Mouse (Mus musculus) heart, embryonic 11.5 days (tissue): ENCODE data around the gene Chd2. TPM values are rescaled to one million over a fixed set of nuclear protein-coding genes. Genes with fewer than 3 reads are reported as not detected.
A peak's percentile ranks its signal among the peaks of the same experiment; 100 is the strongest.

ENCODE experiments used
- ATAC-seq: fragments of 200-750 bp; cut with Nextera tagmentation; replicated peaks from 2 replicates; pipeline ENCODE4 v1.8.0; 2017; ENCODE audit warnings: moderate library complexity; ENCODE audit not compliant: insufficient number of reproducible peaks, low FRiP score, low TSS enrichment
- H3K27ac ChIP-seq: fragments of 300-500 bp; sonication (generic); 2 replicates; pipeline ENCODE4 v1.5.1; 2014; ENCODE audit warnings: mild to moderate bottlenecking, low read depth, low read length
- H3K27me3 ChIP-seq: fragments of 300-500 bp; sonication (generic); 2 replicates; pipeline ENCODE4 v1.6.1; 2014; ENCODE audit warnings: mild to moderate bottlenecking, low read length, mixed read lengths; ENCODE audit not compliant: control insufficient read depth, insufficient read depth
- H3K36me3 ChIP-seq: fragments of 300-500 bp; sonication (generic); 2 replicates; pipeline ENCODE4 v1.6.1; 2014; ENCODE audit warnings: mild to moderate bottlenecking, low read length, moderate library complexity, mixed read lengths; ENCODE audit not compliant: control insufficient read depth, insufficient read depth
- H3K4me1 ChIP-seq: fragments of 300-500 bp; sonication (generic); 2 replicates; pipeline ENCODE4 v1.6.1; 2014; ENCODE audit warnings: low read length; ENCODE audit not compliant: control insufficient read depth, insufficient read depth
- H3K4me2 ChIP-seq: fragments of 300-500 bp; sonication (generic); 2 replicates; pipeline ENCODE4 v1.6.1; 2014; ENCODE audit warnings: mild to moderate bottlenecking, moderate library complexity
- H3K4me3 ChIP-seq: fragments of 300-500 bp; sonication (generic); 2 replicates; pipeline ENCODE4 v1.5.1; 2014; ENCODE audit warnings: low read depth, low read length
- H3K9ac ChIP-seq: fragments of 300-500 bp; sonication (generic); 2 replicates; pipeline ENCODE4 v1.6.1; 2014; ENCODE audit warnings: mild to moderate bottlenecking, low read depth, low read length, moderate library complexity
- H3K9me3 ChIP-seq: fragments of 300-500 bp; sonication (generic); replicated peaks from 2 replicates; pipeline ENCODE4 v1.6.1; 2016; ENCODE audit warnings: low read length; ENCODE audit not compliant: control insufficient read depth
- WGBS: fragments of 180-500 bp; shearing (Covaris S2); extraction: QIAGEN DNeasy Blood & Tissue Kit; methylation state at CpG from one replicate; pipeline ENCODE4 v1.1.7; 2014; ENCODE audit not compliant: insufficient replicate concordance; 5-methylcytosine and 5-hydroxymethylcytosine counted together
- polyA plus RNA-seq: library from polyadenylated mRNA; unstranded; fragments of >200 nt; fragmentation: Nextera tagmentation; extraction: Ambion mirVana; gene quantifications from 2 replicates; pipeline ENCODE4 v1.2.1, GENCODE M21; 2014

Gene Chd2
- polyA plus RNA-seq, 1 experiment from 2014 or later = 45.6 TPM

DNA sequence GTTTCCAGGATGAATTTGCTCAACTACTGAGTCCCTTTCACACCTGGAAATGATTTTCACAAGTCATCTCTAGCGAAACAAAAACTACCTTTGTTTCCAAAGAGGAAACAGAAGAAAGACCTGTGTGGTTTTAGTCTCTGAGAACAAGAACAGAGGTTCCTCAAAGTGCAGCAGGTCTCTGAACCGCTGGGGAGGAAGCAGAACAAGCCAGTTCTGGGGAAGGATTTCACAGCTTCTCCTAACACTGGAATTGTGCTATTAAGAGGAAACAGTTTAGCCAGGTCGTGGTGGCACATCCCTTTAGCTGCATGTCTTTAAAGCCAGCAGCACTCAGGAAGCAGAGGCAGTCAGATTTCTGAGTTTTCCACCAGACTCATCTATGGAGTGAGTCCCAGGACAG lies 30.9 kb upstream of the Chd2 start:
- Histone ChIP-seq H3K9ac (no peak overlapping the region), H3K9me3 (no peaks in the 10 kb centered on the region), H3K27ac (no peak overlapping the region), H3K4me2 (no peak overlapping the region), H3K4me1 (peaks cover 4% of the 10 kb centered on the region), H3K27me3 (no peaks in the 10 kb centered on the region), H3K36me3 (no peaks in the 10 kb centered on the region), H3K4me3 (no peak overlapping the region)
- ATAC-seq = no peak
- WGBS = 59% methylated on average over 3 of the region's 3 CpGs

GRCm38 (mm10) chr7:73568801-73569403 lies 27.3 kb upstream of the Chd2 start:
- no peak overlapping the region for H3K9ac ChIP-seq
- ATAC-seq = no peak
- no peaks in the 10 kb centered on the region for H3K36me3 ChIP-seq
- H3K4me1 ChIP-seq = peaks cover 8% of the 10 kb centered on the region
- no peaks in the 10 kb centered on the region for H3K27me3 ChIP-seq
- no peaks in the 10 kb centered on the region for H3K9me3 ChIP-seq
- H3K4me3 ChIP-seq = no peak overlapping the region
- H3K4me2 ChIP-seq = no peak overlapping the region
- WGBS = 72% methylated on average over 3 of the region's 3 CpGs
- H3K27ac ChIP-seq = no peak overlapping the region

GRCm38 (mm10) chr7:73567754-73568161 lies 26.1 kb upstream of the Chd2 start:
- 21% methylated on average over 4 of the region's 4 CpGs for WGBS
- H3K27me3 ChIP-seq = no peaks in the 10 kb centered on the region
- ATAC-seq = no peak
- no peak overlapping the region for H3K27ac ChIP-seq
- H3K36me3 ChIP-seq = no peaks in the 10 kb centered on the region
- H3K9ac ChIP-seq = no peak overlapping the region
- no peak overlapping the region for H3K4me2 ChIP-seq
- H3K9me3 ChIP-seq = no peaks in the 10 kb centered on the region
- peaks cover 8% of the 10 kb centered on the region for H3K4me1 ChIP-seq
- no peak overlapping the region for H3K4me3 ChIP-seq

DNA sequence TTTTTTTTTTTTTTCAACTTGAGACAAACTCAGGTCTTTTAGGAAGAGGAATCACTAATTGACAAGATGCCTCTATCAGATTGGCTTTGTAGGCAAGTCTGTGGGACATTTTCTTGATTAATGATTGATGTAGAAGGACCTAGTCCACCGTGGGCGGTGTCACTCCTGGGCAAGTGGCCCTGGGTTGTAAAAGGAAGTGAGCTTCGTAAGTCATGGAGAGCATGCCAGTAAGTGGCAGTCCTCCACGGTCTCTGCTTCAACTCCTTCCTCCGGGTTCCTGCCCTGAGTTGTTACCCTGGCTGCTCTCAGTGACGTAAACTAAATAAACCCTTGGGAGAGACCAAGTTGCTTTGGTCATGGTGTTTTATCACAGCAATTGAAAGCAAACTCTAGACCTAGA lies 22.5 kb upstream of the Chd2 start:
- Histone ChIP-seq H3K27me3 (no peaks in the 10 kb centered on the region), H3K4me3 (no peak overlapping the region), H3K4me1 (peaks cover 23% of the 10 kb centered on the region), H3K9me3 (no peaks in the 10 kb centered on the region), H3K9ac (no peak overlapping the region), H3K27ac (no peak overlapping the region), H3K4me2 (no peak overlapping the region), H3K36me3 (no peaks in the 10 kb centered on the region)
- ATAC-seq = no peak
- WGBS = 87% methylated on average over 6 of the region's 6 CpGs

DNA sequence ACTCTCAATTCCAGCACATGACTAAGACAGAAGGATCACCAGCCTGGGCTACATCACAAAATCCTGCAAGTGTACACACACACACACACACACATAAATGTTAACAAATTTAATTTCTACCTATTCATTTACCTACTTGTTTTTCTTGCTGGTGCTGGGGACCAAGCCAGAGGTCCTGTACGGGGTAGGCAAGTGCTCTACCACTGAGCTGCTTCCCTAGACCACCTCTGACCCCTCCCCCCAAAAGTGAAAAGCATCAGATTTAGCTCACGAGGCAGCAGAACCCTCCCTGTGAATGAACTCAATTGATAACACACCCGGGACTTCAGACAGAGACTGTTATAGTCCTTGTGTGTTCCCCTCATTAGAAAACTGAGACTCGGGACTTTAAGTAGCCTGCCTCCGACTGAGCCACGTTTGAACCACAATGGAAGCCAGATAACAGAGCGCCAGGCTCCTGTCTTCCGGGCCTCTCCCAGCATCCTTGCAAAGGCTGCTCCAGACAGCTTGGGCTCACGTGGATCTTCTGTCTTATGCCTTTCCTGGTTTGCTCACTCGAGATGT lies 19.9 kb upstream of the Chd2 start:
- Histone ChIP-seq H3K4me3 (no peak overlapping the region), H3K4me2 (peak overlapping the region; percentile 31; the same call in 1 of the 2 replicates), H3K27ac (no peak overlapping the region), H3K4me1 (peaks cover 15% of the 10 kb centered on the region), H3K9ac (peak overlapping the region; percentile 52; the same call in 1 of the 2 replicates), H3K36me3 (no peaks in the 10 kb centered on the region), H3K9me3 (no peaks in the 10 kb centered on the region), H3K27me3 (no peaks in the 10 kb centered on the region)
- 12% methylated on average over 10 of the region's 10 CpGs for WGBS
- ATAC-seq = no peak

GRCm38 (mm10) chr7:73560811-73561210 lies 19.2 kb upstream of the Chd2 start:
- no peak overlapping the region for H3K4me3 ChIP-seq
- no peak overlapping the region for H3K9ac ChIP-seq
- H3K4me1 ChIP-seq = peaks cover 15% of the 10 kb centered on the region
- 89% methylated on average over 6 of the region's 6 CpGs for WGBS
- no peaks in the 10 kb centered on the region for H3K36me3 ChIP-seq
- H3K27me3 ChIP-seq = no peaks in the 10 kb centered on the region
- no peak overlapping the region for H3K4me2 ChIP-seq
- H3K9me3 ChIP-seq = no peaks in the 10 kb centered on the region
- ATAC-seq = no peak
- H3K27ac ChIP-seq = no peak overlapping the region

DNA sequence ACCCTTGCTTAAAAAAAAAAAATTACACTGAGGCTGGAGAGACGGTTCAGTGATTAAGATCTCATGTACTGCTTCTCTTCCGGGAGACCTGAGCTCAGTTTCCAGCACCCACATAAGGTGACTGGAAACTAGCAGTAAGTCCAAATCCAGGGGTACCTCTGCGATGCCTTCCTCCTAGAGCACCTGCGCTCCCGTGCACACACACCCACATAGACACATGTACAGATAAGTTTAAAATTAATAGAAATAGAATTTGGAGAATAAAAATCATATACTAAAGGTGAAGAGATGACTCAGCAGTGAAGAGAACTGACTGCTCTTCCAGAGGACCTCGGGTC lies 18.2 kb upstream of the Chd2 start:
- Histone ChIP-seq H3K4me1 (peaks cover 15% of the 10 kb centered on the region), H3K9ac (no peak overlapping the region; the same call in 1 of the 2 replicates), H3K4me3 (peak overlapping the region; percentile 99), H3K36me3 (no peaks in the 10 kb centered on the region), H3K9me3 (no peaks in the 10 kb centered on the region), H3K27ac (peak overlapping the region; percentile 100), H3K4me2 (peak overlapping the region; percentile 88), H3K27me3 (no peaks in the 10 kb centered on the region)
- WGBS = 75% methylated on average over 6 of the region's 6 CpGs
- ATAC-seq = no peak

GRCm38 (mm10) chr7:73559170-73559852 lies 17.7 kb upstream of the Chd2 start:
- H3K9me3 ChIP-seq = no peaks in the 10 kb centered on the region
- peak overlapping the region; percentile 88 for H3K4me2 ChIP-seq
- H3K9ac ChIP-seq = peak overlapping the region; percentile 100
- no peak for ATAC-seq
- H3K36me3 ChIP-seq = no peaks in the 10 kb centered on the region
- peaks cover 15% of the 10 kb centered on the region for H3K4me1 ChIP-seq
- H3K27me3 ChIP-seq = no peaks in the 10 kb centered on the region
- peak overlapping the region; percentile 99 for H3K4me3 ChIP-seq
- 20% methylated on average over 8 of the region's 8 CpGs for WGBS
- H3K27ac ChIP-seq = peak overlapping the region; percentile 100
